Mouse (Mus musculus): ENCODE measurements around the gene Prepl.

- TF ChIP-seq CTCF (IDR thresholded peaks at IDR 0.05; ENCODE audit: low read depth) (no peak; the same call in 1 of the 2 replicates), EP300 (IDR thresholded peaks at IDR 0.05; ENCODE audit: low read depth) (peak; percentile 99)
These were observed at the start of gene Prepl, which contains the start of gene Camkmt for GRCm38 (mm10) chr17:85090120-85091099.
